Mouse (Mus musculus) limb, embryonic 11.5 days (tissue): ENCODE measurements around the gene Dkkl1. TPM values are rescaled to one million over a fixed set of nuclear protein-coding genes. Genes with fewer than 3 reads are reported as not detected.

Experiments
- ATAC-seq: fragments of 200-750 bp; cut with Nextera tagmentation; 2 replicates; pipeline ENCODE4 v1.8.0; 2017; ENCODE audit warnings: low read depth; ENCODE audit not compliant: insufficient number of reproducible peaks, low FRiP score, low TSS enrichment
- DNase-seq: peaks from one replicate; pipeline ENCODE4 v3.0.0-alpha.2; 2015; ENCODE audit warnings: low spot score
- H3K27ac ChIP-seq: fragments of 300-500 bp; sonication (generic); replicated peaks from 2 replicates; pipeline ENCODE4 v1.5.1; 2014; ENCODE audit warnings: low read depth, mild to moderate bottlenecking, low read length
- H3K27me3 ChIP-seq: fragments of 300-500 bp; sonication (generic); 2 replicates; pipeline ENCODE4 v1.6.1; 2014; ENCODE audit warnings: mild to moderate bottlenecking, low read length, mixed read lengths; ENCODE audit not compliant: control insufficient read depth, insufficient read depth
- H3K36me3 ChIP-seq: fragments of 300-500 bp; sonication (generic); 2 replicates; pipeline ENCODE4 v1.6.1; 2014; ENCODE audit warnings: mild to moderate bottlenecking, low read length, moderate library complexity, mixed read lengths; ENCODE audit not compliant: control insufficient read depth, insufficient read depth
- H3K4me1 ChIP-seq: fragments of 300-500 bp; sonication (generic); 2 replicates; pipeline ENCODE4 v1.6.1; 2014; ENCODE audit warnings: low read length, mixed read lengths; ENCODE audit not compliant: control insufficient read depth, insufficient read depth
- H3K4me2 ChIP-seq: fragments of 300-500 bp; sonication (generic); 2 replicates; pipeline ENCODE4 v1.6.1; 2014; ENCODE audit warnings: low read depth, mild to moderate bottlenecking, moderate library complexity; ENCODE audit not compliant: severe bottlenecking
- H3K4me3 ChIP-seq: fragments of 300-500 bp; sonication (generic); 2 replicates; pipeline ENCODE4 v1.5.1; 2014; ENCODE audit warnings: low read depth, low read length
- H3K9ac ChIP-seq: fragments of 300-500 bp; sonication (generic); 2 replicates; pipeline ENCODE4 v1.6.1; 2014; ENCODE audit warnings: mild to moderate bottlenecking, low read length
- H3K9me3 ChIP-seq: fragments of 300-500 bp; sonication (generic); 2 replicates; pipeline ENCODE4 v1.6.1; 2016; ENCODE audit warnings: low read length; ENCODE audit not compliant: control insufficient read depth
- WGBS: fragments of 180-500 bp; shearing (Covaris S2); extraction: QIAGEN DNeasy Blood & Tissue Kit; methylation state at CpG from one replicate; pipeline ENCODE4 v1.1.7; 2014; 5-methylcytosine and 5-hydroxymethylcytosine counted together
- polyA plus RNA-seq: library from polyadenylated mRNA; unstranded; fragments of >200 nt; fragmentation: Nextera tagmentation; extraction: Ambion mirVana; gene quantifications from 2 replicates; pipeline ENCODE4 v1.2.1, GENCODE M21; 2014

Dkkl1 gene
- polyA plus RNA-seq, 1 experiment from 2014 or later, result 0.60 TPM

DNA sequence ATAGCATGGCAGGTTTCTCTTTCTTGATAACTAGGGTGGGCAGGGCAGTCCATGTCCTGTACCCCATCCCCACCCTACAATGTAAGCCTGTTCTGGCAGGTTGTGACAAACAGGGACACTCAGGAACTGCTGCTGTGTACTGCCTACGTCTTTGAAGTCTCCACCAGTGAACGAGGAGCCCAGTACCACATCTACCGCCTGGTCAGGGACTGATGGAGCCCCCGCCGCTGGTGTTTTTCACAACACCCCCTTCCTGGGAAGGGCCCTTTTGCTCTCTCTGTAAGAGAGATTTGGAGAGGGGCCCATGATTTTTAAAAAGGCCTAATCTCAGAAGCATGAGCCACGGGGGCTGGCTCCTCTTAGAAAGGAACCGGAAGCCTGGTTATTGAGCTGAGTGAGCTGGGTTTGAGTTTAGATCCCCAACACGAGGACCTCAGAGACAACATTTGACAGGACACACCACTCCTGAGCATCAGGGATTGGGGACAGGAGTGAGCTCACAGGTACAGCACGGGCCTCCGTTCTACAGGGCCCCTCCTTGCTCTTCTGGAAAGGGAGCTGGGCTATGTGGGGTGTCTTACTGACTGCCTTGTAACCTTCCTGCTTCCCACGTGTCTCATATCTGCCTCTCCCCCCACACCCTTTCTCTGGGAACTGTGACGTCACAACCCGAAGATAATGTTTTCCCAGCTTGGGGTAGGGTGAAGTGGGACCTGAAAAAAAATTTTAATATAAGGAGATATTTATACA, 20.9 kb upstream of the Dkkl1 start:
- DNase-seq, result peak; percentile 22
- WGBS, result 64% methylated on average over 13 of the region's 13 CpGs
- no peak overlapping the region for H3K27ac ChIP-seq
- no peak for ATAC-seq
- peaks cover 37% of the 10 kb centered on the region for H3K36me3 ChIP-seq
- H3K9ac ChIP-seq, result no peak overlapping the region
- no peak overlapping the region for H3K4me2 ChIP-seq
- no peaks in the 10 kb centered on the region for H3K27me3 ChIP-seq
- H3K9me3 ChIP-seq, result no peaks in the 10 kb centered on the region
- H3K4me3 ChIP-seq, result no peak overlapping the region
- peaks cover 26% of the 10 kb centered on the region for H3K4me1 ChIP-seq

DNA sequence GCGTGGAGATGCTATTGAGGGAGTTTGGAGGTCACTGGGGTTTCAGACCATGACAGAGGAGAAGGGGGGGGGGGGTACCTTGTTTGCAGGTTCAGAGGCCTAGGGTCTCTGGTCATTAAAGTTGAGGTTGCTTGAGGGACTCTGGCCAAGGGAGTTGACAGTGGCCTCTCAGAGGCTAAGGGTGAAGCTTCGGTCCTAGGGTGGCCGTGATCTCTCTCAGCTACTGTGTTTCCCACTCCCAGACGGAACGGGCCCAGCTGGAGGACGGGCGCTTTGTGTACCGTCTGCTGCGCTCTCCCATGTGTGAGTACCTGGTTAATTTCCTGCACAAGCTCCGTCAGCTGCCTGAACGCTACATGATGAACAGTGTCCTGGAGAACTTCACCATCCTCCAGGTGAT, 20.0 kb upstream of the Dkkl1 start:
- Histone ChIP-seq H3K27ac (no peak overlapping the region), H3K9ac (no peak overlapping the region), H3K4me1 (peaks cover 26% of the 10 kb centered on the region), H3K4me2 (no peak overlapping the region), H3K4me3 (no peak overlapping the region), H3K27me3 (no peaks in the 10 kb centered on the region), H3K9me3 (no peaks in the 10 kb centered on the region), H3K36me3 (peaks cover 42% of the 10 kb centered on the region)
- peak; percentile 21 for DNase-seq
- ATAC-seq, result no peak
- WGBS, result 87% methylated on average over 11 of the region's 11 CpGs

DNA sequence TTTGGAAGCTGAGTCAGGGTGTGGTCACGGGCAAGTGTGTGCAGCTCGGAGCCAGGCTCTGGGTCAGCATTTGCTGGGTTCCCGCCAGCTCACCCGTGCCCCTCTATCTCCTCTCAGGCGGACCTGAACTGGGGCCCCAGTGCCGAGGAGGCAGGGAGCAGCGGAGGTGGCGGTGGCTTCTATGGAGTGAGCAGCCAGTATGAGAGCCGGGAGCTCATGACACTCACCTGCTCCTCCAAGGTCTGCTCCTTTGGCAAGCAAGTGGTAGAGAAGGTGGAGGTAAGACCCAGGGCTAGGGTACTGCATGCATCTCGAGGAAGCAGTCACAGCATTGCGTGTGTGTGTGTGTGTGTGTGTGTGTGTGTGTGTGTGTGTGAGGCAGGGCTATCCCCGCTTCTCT, 19.2 kb upstream of the Dkkl1 start:
- Histone ChIP-seq H3K9me3 (no peaks in the 10 kb centered on the region), H3K36me3 (peaks cover 49% of the 10 kb centered on the region), H3K27me3 (no peaks in the 10 kb centered on the region), H3K27ac (no peak overlapping the region), H3K4me3 (no peak overlapping the region), H3K4me1 (peaks cover 26% of the 10 kb centered on the region), H3K9ac (no peak overlapping the region), H3K4me2 (no peak overlapping the region)
- DNase-seq (no peak), ATAC-seq (no peak)
- WGBS, result 96% methylated on average over 12 of the region's 12 CpGs

DNA sequence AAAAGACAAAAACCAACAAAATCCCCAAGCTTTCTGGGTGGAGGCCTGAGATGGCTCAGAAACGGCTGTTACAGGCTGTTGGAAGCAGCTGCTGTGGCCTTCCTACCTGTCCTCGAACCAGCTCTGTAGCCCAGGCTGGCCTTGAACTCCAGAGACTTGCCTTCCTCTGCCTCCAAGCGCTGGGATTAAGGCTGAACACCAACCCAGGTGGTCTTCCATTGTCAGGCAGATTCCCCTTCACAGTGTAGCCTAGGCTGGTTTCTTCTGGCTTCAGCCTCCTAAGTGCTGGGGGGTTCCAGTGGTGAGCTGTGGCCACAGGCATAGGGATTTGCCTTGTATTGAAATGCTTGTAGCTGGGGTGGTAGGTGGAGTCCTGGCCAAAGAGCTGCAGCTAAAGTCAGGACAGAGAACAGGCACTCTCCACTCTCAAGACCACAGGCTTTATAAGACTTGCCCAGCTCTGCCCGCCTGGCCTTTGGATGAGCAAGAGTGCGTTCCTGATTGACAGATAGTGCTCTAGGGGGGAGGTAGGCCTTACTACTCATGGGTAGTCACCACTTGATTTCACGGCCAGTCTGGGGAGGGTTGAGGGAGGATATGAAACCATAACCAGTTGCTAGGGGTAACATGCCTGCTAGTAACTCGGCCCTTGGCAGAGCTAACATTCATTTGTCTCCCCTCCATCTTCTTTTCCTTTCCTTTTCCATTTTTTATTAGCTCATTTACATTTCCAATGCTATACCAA, 17.7 kb upstream of the Dkkl1 start:
- H3K9me3 ChIP-seq, result no peaks in the 10 kb centered on the region
- H3K36me3 ChIP-seq, result peaks cover 60% of the 10 kb centered on the region
- no peak overlapping the region for H3K4me2 ChIP-seq
- ATAC-seq, result no peak
- H3K4me1 ChIP-seq, result peaks cover 16% of the 10 kb centered on the region
- WGBS, result 85% methylated on average over 7 of the region's 7 CpGs
- no peak overlapping the region for H3K4me3 ChIP-seq
- no peak overlapping the region for H3K9ac ChIP-seq
- H3K27ac ChIP-seq, result no peak overlapping the region
- DNase-seq, result no peak
- H3K27me3 ChIP-seq, result no peaks in the 10 kb centered on the region

DNA sequence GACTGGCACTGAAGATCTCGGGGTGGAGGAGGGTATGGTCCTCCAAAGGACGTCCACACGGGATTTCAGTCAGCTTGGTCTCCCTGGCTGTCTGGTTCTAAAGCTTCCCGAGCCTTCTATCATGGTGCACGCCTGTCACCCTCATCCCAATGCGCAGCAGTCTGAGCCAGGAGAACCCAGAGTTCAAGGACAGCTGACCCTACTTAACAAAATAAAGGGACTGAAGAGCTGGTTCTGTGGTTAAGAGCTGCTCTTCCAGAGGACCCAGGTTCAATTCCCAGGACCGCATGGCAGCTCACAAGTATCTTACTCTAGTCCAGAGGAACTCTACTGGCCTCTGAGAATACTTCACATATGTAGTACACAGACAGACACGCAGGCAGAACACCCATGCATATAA, 17.1 kb upstream of the Dkkl1 start:
- ATAC-seq, result no peak
- Histone ChIP-seq H3K9ac (no peak overlapping the region), H3K27me3 (no peaks in the 10 kb centered on the region), H3K9me3 (no peaks in the 10 kb centered on the region), H3K4me1 (peaks cover 11% of the 10 kb centered on the region), H3K4me3 (no peak overlapping the region), H3K4me2 (no peak overlapping the region), H3K36me3 (peaks cover 63% of the 10 kb centered on the region), H3K27ac (no peak overlapping the region)
- WGBS, result 97% methylated on average over 8 of the region's 8 CpGs
- no peak for DNase-seq

DNA sequence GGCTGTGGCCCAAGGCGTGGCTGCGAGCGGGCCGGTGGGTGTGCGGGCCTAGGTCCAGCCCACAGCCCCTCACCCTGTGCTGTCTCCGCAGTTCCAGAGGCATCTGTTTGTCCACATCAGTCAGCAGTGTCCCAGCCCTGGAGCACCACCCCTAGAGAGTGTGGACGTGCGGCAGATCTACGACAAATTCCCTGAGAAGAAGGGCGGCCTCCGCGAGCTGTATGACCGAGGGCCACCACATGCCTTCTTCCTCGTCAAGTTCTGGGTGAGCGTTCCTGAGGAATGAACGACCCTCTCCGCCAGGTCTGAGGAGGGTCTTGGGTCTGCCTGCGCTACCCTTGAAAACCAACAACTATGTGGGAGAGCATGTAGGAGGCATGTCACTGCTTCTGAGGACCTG, 16.6 kb upstream of the Dkkl1 start:
- DNase-seq (peak; percentile 20), ATAC-seq (no peak)
- Histone ChIP-seq H3K27me3 (no peaks in the 10 kb centered on the region), H3K4me3 (no peak overlapping the region), H3K36me3 (peaks cover 66% of the 10 kb centered on the region), H3K9me3 (no peaks in the 10 kb centered on the region), H3K27ac (no peak overlapping the region), H3K9ac (no peak overlapping the region), H3K4me1 (peaks cover 8% of the 10 kb centered on the region; the same call in 1 of the 2 replicates), H3K4me2 (no peak overlapping the region)
- WGBS, result 96% methylated on average over 18 of the region's 18 CpGs

DNA sequence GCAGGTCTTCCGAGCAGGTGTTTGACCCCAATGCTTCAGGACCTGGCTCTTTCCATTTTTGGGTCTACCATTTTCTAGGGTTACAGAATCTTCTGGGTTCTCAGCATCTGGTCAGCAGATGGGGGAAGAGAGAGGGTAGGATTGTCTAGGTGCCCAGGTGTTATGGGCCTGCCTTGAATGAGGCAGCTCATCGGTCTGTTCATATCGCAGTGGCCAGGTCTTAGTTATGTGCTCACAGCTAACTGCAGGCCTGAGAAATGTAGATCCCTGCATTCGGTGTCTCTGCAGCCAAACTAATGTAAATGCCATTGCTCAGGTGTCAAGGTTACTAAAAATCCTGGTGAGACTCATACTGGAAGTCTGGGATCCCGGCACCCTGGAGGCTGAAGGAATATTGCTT, 14.5 kb upstream of the Dkkl1 start:
- ATAC-seq (no peak), DNase-seq (no peak)
- no peak overlapping the region for H3K4me3 ChIP-seq
- H3K4me1 ChIP-seq, result no peaks in the 10 kb centered on the region
- H3K9ac ChIP-seq, result no peak overlapping the region
- H3K36me3 ChIP-seq, result peaks cover 64% of the 10 kb centered on the region
- no peaks in the 10 kb centered on the region for H3K9me3 ChIP-seq
- 95% methylated on average over 5 of the region's 5 CpGs for WGBS
- no peak overlapping the region for H3K27ac ChIP-seq
- no peak overlapping the region for H3K4me2 ChIP-seq
- H3K27me3 ChIP-seq, result no peaks in the 10 kb centered on the region

DNA sequence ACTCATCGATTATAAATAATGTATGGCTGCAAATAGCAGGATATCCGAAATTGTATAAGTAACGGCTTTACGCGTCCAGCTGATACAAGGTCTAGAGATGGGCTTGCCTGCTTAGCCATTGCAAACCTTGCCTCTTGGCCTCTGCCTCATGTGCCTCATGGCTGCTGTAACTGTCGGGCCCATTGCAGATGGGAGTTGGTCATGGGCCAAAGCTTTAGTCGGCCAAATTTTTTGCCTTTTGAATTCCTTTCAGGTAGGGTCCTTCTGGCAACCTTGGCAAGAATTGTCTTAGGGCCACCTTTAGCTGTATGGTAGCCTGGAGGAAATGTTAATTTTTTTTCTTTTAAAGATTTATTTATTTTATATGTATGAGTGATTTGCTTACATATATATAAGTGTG, 12.9 kb upstream of the Dkkl1 start:
- H3K27me3 ChIP-seq, result no peaks in the 10 kb centered on the region
- WGBS, result 93% methylated on average over 7 of the region's 7 CpGs
- no peaks in the 10 kb centered on the region for H3K4me1 ChIP-seq
- no peak overlapping the region for H3K27ac ChIP-seq
- H3K36me3 ChIP-seq, result peaks cover 69% of the 10 kb centered on the region
- DNase-seq (no peak), ATAC-seq (no peak)
- H3K4me3 ChIP-seq, result no peak overlapping the region
- no peaks in the 10 kb centered on the region for H3K9me3 ChIP-seq
- no peak overlapping the region for H3K4me2 ChIP-seq
- no peak overlapping the region for H3K9ac ChIP-seq
